Mouse (Mus musculus): Measurements from ENCODE around the gene Srebf2.

GRCm38 (mm10) chr15:82197937-82198336 lies 51.0 kb downstream of the Srebf2 start:
- TF ChIP-seq POLR2A (IDR thresholded peaks at IDR 0.05; ENCODE audit: insufficient read depth, low read depth, low read length), result no peak
- TF ChIP-seq CTCF (IDR thresholded peaks at IDR 0.05), result no peak
